Mouse (Mus musculus) CH12.LX (cell line): ENCODE data around the gene Il16.
"Not testable (repeated sequence)": the region's sequence is repeated elsewhere in the genome, so short reads cannot be mapped to it uniquely, and the experiment has no call there.

ENCODE experiments used
- CTCF ChIP-seq, 2 experiments: IDR thresholded peaks in 1 of 2; conservative IDR thresholded peaks in 1 of 2; 2 replicates each; pipeline ENCODE4 v1.5.1; 2011 to 2012; ENCODE audit warnings: low read depth in 2 of 2, low read length in 2 of 2, improper control_type of control experiment in 1 of 2, inconsistent platforms in 1 of 2, mild to moderate bottlenecking in 1 of 2, moderate library complexity in 1 of 2
- HCFC1 ChIP-seq: IDR thresholded peaks from 2 replicates; pipeline ENCODE4 v1.6.1; 2012; ENCODE audit warnings: low read depth, mild to moderate bottlenecking, inconsistent platforms, low read length, improper control_type of control experiment
- JUN ChIP-seq: IDR thresholded peaks from 2 replicates; pipeline ENCODE4 v1.6.1; 2011; ENCODE audit warnings: low read depth, mild to moderate bottlenecking, low read length, improper control_type of control experiment, moderate library complexity; ENCODE audit not compliant: insufficient read depth
- KAT2A ChIP-seq: IDR thresholded peaks from 2 replicates; pipeline ENCODE4 v1.6.1; 2012; ENCODE audit warnings: low read length, improper control_type of control experiment, inconsistent platforms; ENCODE audit not compliant: insufficient replicate concordance
- MAX ChIP-seq: IDR thresholded peaks from 2 replicates; pipeline ENCODE4 v1.6.1; 2011; ENCODE audit warnings: low read length, improper control_type of control experiment
- MAZ ChIP-seq: IDR thresholded peaks from 2 replicates; pipeline ENCODE4 v1.6.1; 2012; ENCODE audit warnings: low read depth, mild to moderate bottlenecking, inconsistent platforms, low read length, improper control_type of control experiment, moderate library complexity
- POLR2A ChIP-seq: IDR thresholded peaks from 2 replicates; pipeline ENCODE4 v1.6.1; 2011; ENCODE audit warnings: low read depth, mild to moderate bottlenecking, improper control_type of control experiment, low read length
- ZC3H11A ChIP-seq: IDR thresholded peaks from 2 replicates; pipeline ENCODE4 v1.6.1; 2012; ENCODE audit warnings: low read depth, mild to moderate bottlenecking, inconsistent platforms, low read length, improper control_type of control experiment

- TF ChIP-seq KAT2A; CTCF (conservative IDR thresholded peaks at IDR 0.05 in 1 of 2, IDR thresholded peaks at IDR 0.05 in 1 of 2; ENCODE audit: low read depth in 2 of 2, low read length in 2 of 2); POLR2A; MAZ; ZC3H11A; MAX; JUN; HCFC1: not testable (repeated sequence)
These were observed 33.8 kb downstream of the Il16 start for GRCm38 (mm10) chr7:83711676-83712259.
